Mouse (Mus musculus): ENCODE data around the gene Tlnrd1. TPM values are rescaled to one million over a fixed set of nuclear protein-coding genes. Genes with fewer than 3 reads are reported as not detected.

The Tlnrd1 gene
- polyA plus RNA-seq, 1 experiment from 2014 or later = 14.2 TPM

- no peak overlapping the region for H3K4me2 ChIP-seq
- no peaks in the 10 kb centered on the region; the same call in 1 of the 2 replicates for H3K4me1 ChIP-seq
- ATAC-seq (ENCODE audit: insufficient read depth, low FRiP score, low read depth) = no peak
- 58% methylated on average over 9 of the region's 9 CpGs for WGBS
- H3K27me3 ChIP-seq (replicated peaks) = no peaks in the 10 kb centered on the region
- no peak overlapping the region for H3K4me3 ChIP-seq (replicated peaks)
- H3K27ac ChIP-seq = peak overlapping the region; percentile 19; the same call in 1 of the 2 replicates
- H3K9me3 ChIP-seq = no peaks in the 10 kb centered on the region
- no peak overlapping the region for H3K9ac ChIP-seq
- H3K36me3 ChIP-seq = no peaks in the 10 kb centered on the region
Measured at GRCm38 (mm10) chr7:83856353-83857207, 27.5 kb downstream of the Tlnrd1 start.

GRCm38 (mm10) chr7:83855203-83855602 lies 28.9 kb downstream of the Tlnrd1 start:
- Histone ChIP-seq H3K27ac (no peak overlapping the region), H3K4me2 (no peak overlapping the region), H3K9ac (no peak overlapping the region), H3K36me3 (no peaks in the 10 kb centered on the region), H3K27me3 (replicated peaks) (no peaks in the 10 kb centered on the region), H3K9me3 (no peaks in the 10 kb centered on the region), H3K4me3 (replicated peaks) (no peak overlapping the region), H3K4me1 (no peaks in the 10 kb centered on the region; the same call in 1 of the 2 replicates)
- ATAC-seq (ENCODE audit: insufficient read depth, low FRiP score, low read depth) = no peak
- WGBS = 89% methylated on average over 1 of the region's 1 CpGs

- Histone ChIP-seq H3K9me3 (no peaks in the 10 kb centered on the region), H3K4me3 (replicated peaks) (no peak overlapping the region), H3K4me2 (no peak overlapping the region), H3K36me3 (no peaks in the 10 kb centered on the region), H3K4me1 (peaks cover 2% of the 10 kb centered on the region; the same call in 1 of the 2 replicates), H3K9ac (no peak overlapping the region), H3K27ac (0 out of 2 replicates have a peak overlapping the region, but pooled peaks have one; percentile 45), H3K27me3 (replicated peaks) (no peaks in the 10 kb centered on the region)
- 51% methylated on average over 5 of the region's 5 CpGs for WGBS
- no peak for ATAC-seq (ENCODE audit: insufficient read depth, low FRiP score, low read depth)
Measured at GRCm38 (mm10) chr7:83852381-83853380, 31.4 kb downstream of the Tlnrd1 start.

- H3K27ac ChIP-seq = 0 out of 2 replicates have a peak overlapping the region, but pooled peaks have one; percentile 45
- H3K4me1 ChIP-seq = peaks cover 3% of the 10 kb centered on the region
- H3K27me3 ChIP-seq (replicated peaks) = no peaks in the 10 kb centered on the region
- H3K9me3 ChIP-seq = no peaks in the 10 kb centered on the region
- no peak overlapping the region for H3K4me3 ChIP-seq (replicated peaks)
- no peak overlapping the region for H3K4me2 ChIP-seq
- 48% methylated on average over 5 of the region's 5 CpGs for WGBS
- H3K36me3 ChIP-seq = no peaks in the 10 kb centered on the region
- no peak overlapping the region for H3K9ac ChIP-seq
- no peak; the same call in 1 of the 2 replicates for ATAC-seq (ENCODE audit: insufficient read depth, low FRiP score, low read depth)
Measured at GRCm38 (mm10) chr7:83851569-83852380, 32.3 kb downstream of the Tlnrd1 start.

GRCm38 (mm10) chr7:83847187-83848075 lies 36.7 kb downstream of the Tlnrd1 start:
- Histone ChIP-seq H3K27me3 (replicated peaks) (no peaks in the 10 kb centered on the region), H3K27ac (peak overlapping the region; percentile 68), H3K9me3 (no peaks in the 10 kb centered on the region), H3K4me2 (0 out of 2 replicates have a peak overlapping the region, but pooled peaks have one; percentile 0), H3K36me3 (no peaks in the 10 kb centered on the region), H3K4me3 (replicated peaks) (no peak overlapping the region), H3K4me1 (peaks cover 5% of the 10 kb centered on the region), H3K9ac (no peak overlapping the region)
- ATAC-seq (ENCODE audit: insufficient read depth, low FRiP score, low read depth) = peak; percentile 81; the same call in 1 of the 2 replicates
- WGBS = 19% methylated on average over 5 of the region's 5 CpGs

- ATAC-seq (ENCODE audit: insufficient read depth, low FRiP score, low read depth) = no peak
Measured at GRCm38 (mm10) chr7:83844807-83845206, 39.3 kb downstream of the Tlnrd1 start.

GRCm38 (mm10) chr7:83842486-83843259 lies 41.4 kb downstream of the Tlnrd1 start:
- no peaks in the 10 kb centered on the region for H3K9me3 ChIP-seq
- H3K36me3 ChIP-seq = no peaks in the 10 kb centered on the region
- peak overlapping the region; percentile 26; the same call in 1 of the 2 replicates for H3K27ac ChIP-seq
- no peaks in the 10 kb centered on the region for H3K27me3 ChIP-seq (replicated peaks)
- H3K4me1 ChIP-seq = peaks cover 3% of the 10 kb centered on the region; the same call in 1 of the 2 replicates
- no peak overlapping the region for H3K4me2 ChIP-seq
- H3K9ac ChIP-seq = no peak overlapping the region
- ATAC-seq (ENCODE audit: insufficient read depth, low FRiP score, low read depth) = no peak
- WGBS = 49% methylated on average over 6 of the region's 6 CpGs
- no peak overlapping the region for H3K4me3 ChIP-seq (replicated peaks)

More at GRCm38 (mm10) chr7:83844807-83845206, 39.3 kb downstream of the Tlnrd1 start:
- 51% methylated on average over 3 of the region's 3 CpGs for WGBS
- Histone ChIP-seq H3K27me3 (replicated peaks) (no peaks in the 10 kb centered on the region), H3K9me3 (no peaks in the 10 kb centered on the region), H3K27ac (no peak overlapping the region), H3K36me3 (no peaks in the 10 kb centered on the region), H3K9ac (no peak overlapping the region), H3K4me1 (peaks cover 5% of the 10 kb centered on the region), H3K4me2 (no peak overlapping the region), H3K4me3 (replicated peaks) (no peak overlapping the region)

GRCm38 (mm10) chr7:83840076-83840475 lies 44.0 kb downstream of the Tlnrd1 start:
- Histone ChIP-seq H3K4me3 (replicated peaks) (no peak overlapping the region), H3K9me3 (no peaks in the 10 kb centered on the region), H3K9ac (no peak overlapping the region), H3K27ac (no peak overlapping the region), H3K4me2 (no peak overlapping the region), H3K27me3 (replicated peaks) (no peaks in the 10 kb centered on the region), H3K4me1 (no peaks in the 10 kb centered on the region), H3K36me3 (no peaks in the 10 kb centered on the region)
- WGBS = 77% methylated on average over 2 of the region's 2 CpGs
- no peak for ATAC-seq (ENCODE audit: insufficient read depth, low FRiP score, low read depth)

GRCm38 (mm10) chr7:83838525-83839224 lies 45.4 kb downstream of the Tlnrd1 start:
- no peaks in the 10 kb centered on the region for H3K9me3 ChIP-seq
- no peak overlapping the region for H3K4me3 ChIP-seq (replicated peaks)
- H3K4me1 ChIP-seq = no peaks in the 10 kb centered on the region
- no peak for ATAC-seq (ENCODE audit: insufficient read depth, low FRiP score, low read depth)
- no peak overlapping the region for H3K27ac ChIP-seq
- H3K4me2 ChIP-seq = no peak overlapping the region
- H3K27me3 ChIP-seq (replicated peaks) = no peaks in the 10 kb centered on the region
- H3K9ac ChIP-seq = no peak overlapping the region
- no peaks in the 10 kb centered on the region for H3K36me3 ChIP-seq
- WGBS = 69% methylated on average over 5 of the region's 5 CpGs

Measured in stomach, embryonic 15.5 days (tissue).